Mouse (Mus musculus) midbrain, embryonic 14.5 days (tissue): ENCODE data around the gene Pparg. TPM values are rescaled to one million over a fixed set of nuclear protein-coding genes. Genes with fewer than 3 reads are reported as not detected.

Experiments used
- ATAC-seq: fragments of 200-750 bp; cut with Nextera tagmentation; 2 replicates; pipeline ENCODE4 v1.8.0; 2017; ENCODE audit warnings: moderate number of reproducible peaks, moderate library complexity; ENCODE audit not compliant: low FRiP score, low TSS enrichment
- DNase-seq: peaks from one replicate; pipeline ENCODE4 v3.0.0-alpha.2; 2015
- H3K27ac ChIP-seq: fragments of 300-500 bp; sonication (generic); replicated peaks from 2 replicates; pipeline ENCODE4 v1.5.1; 2014; ENCODE audit warnings: mild to moderate bottlenecking, low read depth, low read length, moderate library complexity
- H3K27me3 ChIP-seq: fragments of 300-500 bp; sonication (generic); 2 replicates; pipeline ENCODE4 v1.6.1; 2014; ENCODE audit warnings: low read length, control low read depth, mixed read lengths; ENCODE audit not compliant: control insufficient read depth, insufficient read depth
- H3K36me3 ChIP-seq: fragments of 300-500 bp; sonication (generic); 2 replicates; pipeline ENCODE4 v1.6.1; 2014; ENCODE audit warnings: low read length, control low read depth; ENCODE audit not compliant: control insufficient read depth, insufficient read depth
- H3K4me1 ChIP-seq: fragments of 300-500 bp; sonication (generic); 2 replicates; pipeline ENCODE4 v1.6.1; 2014; ENCODE audit warnings: mild to moderate bottlenecking, antibody characterized with exemption, low read length, control low read depth; ENCODE audit not compliant: control insufficient read depth, insufficient read depth
- H3K4me2 ChIP-seq: fragments of 300-500 bp; sonication (generic); 2 replicates; pipeline ENCODE4 v1.6.1; 2014; ENCODE audit warnings: mild to moderate bottlenecking, low read length, moderate library complexity
- H3K4me3 ChIP-seq: fragments of 300-500 bp; sonication (generic); replicated peaks from 2 replicates; pipeline ENCODE4 v1.5.1; 2014; ENCODE audit warnings: low read depth, low read length
- H3K9ac ChIP-seq: fragments of 300-500 bp; sonication (generic); replicated peaks from 2 replicates; pipeline ENCODE4 v1.6.1; 2014; ENCODE audit warnings: mild to moderate bottlenecking, low read length, moderate library complexity
- H3K9me3 ChIP-seq: fragments of 300-500 bp; sonication (generic); 2 replicates; pipeline ENCODE4 v1.6.1; 2016; ENCODE audit warnings: low read length, control low read depth, mixed read lengths; ENCODE audit not compliant: control insufficient read depth
- WGBS: fragments of 180-500 bp; shearing (Covaris S2); extraction: QIAGEN DNeasy Blood & Tissue Kit; methylation state at CpG from one replicate; pipeline ENCODE4 v1.1.7; 2014; 5-methylcytosine and 5-hydroxymethylcytosine counted together
- polyA plus RNA-seq: library from polyadenylated mRNA; unstranded; fragments of >200 nt; fragmentation: Nextera tagmentation; extraction: Ambion mirVana; gene quantifications from 2 replicates; pipeline ENCODE4 v1.2.1, GENCODE M21; 2014

Gene Pparg
- polyA plus RNA-seq, 1 experiment from 2014 or later: 0.36 TPM

GRCm38 (mm10) chr6:115380596-115380995, 19.8 kb downstream of the Pparg start:
- Histone ChIP-seq H3K9ac (no peak overlapping the region), H3K27me3 (no peaks in the 10 kb centered on the region), H3K9me3 (no peaks in the 10 kb centered on the region), H3K36me3 (no peaks in the 10 kb centered on the region), H3K4me3 (no peak overlapping the region), H3K4me1 (no peaks in the 10 kb centered on the region), H3K27ac (no peak overlapping the region), H3K4me2 (no peak overlapping the region)
- 97% methylated on average over 5 of the region's 5 CpGs for WGBS
- ATAC-seq (no peak), DNase-seq (no peak)

GRCm38 (mm10) chr6:115382712-115383111, 22.0 kb downstream of the Pparg start:
- no peaks in the 10 kb centered on the region for H3K9me3 ChIP-seq
- H3K4me3 ChIP-seq: no peak overlapping the region
- H3K9ac ChIP-seq: no peak overlapping the region
- ATAC-seq (no peak), DNase-seq (no peak)
- H3K4me2 ChIP-seq: no peak overlapping the region
- 85% methylated on average over 5 of the region's 5 CpGs for whole genome bisulfite sequencing
- H3K36me3 ChIP-seq: no peaks in the 10 kb centered on the region
- no peaks in the 10 kb centered on the region for H3K4me1 ChIP-seq
- no peak overlapping the region for H3K27ac ChIP-seq
- H3K27me3 ChIP-seq: no peaks in the 10 kb centered on the region

- WGBS: 73% methylated on average over 4 of the region's 4 CpGs
- H3K27ac ChIP-seq: no peak overlapping the region
- ATAC-seq (no peak), DNase-seq (no peak)
- H3K9me3 ChIP-seq: no peaks in the 10 kb centered on the region
- H3K4me2 ChIP-seq: no peak overlapping the region
- no peak overlapping the region for H3K9ac ChIP-seq
- no peak overlapping the region for H3K4me3 ChIP-seq
- no peaks in the 10 kb centered on the region for H3K36me3 ChIP-seq
- H3K27me3 ChIP-seq: no peaks in the 10 kb centered on the region
- H3K4me1 ChIP-seq: no peaks in the 10 kb centered on the region
These were observed 29.3 kb downstream of the Pparg start for GRCm38 (mm10) chr6:115389945-115390540.

- H3K4me3 ChIP-seq: no peak overlapping the region
- no peaks in the 10 kb centered on the region for H3K27me3 ChIP-seq
- no peaks in the 10 kb centered on the region for H3K9me3 ChIP-seq
These were observed 36.2 kb downstream of the Pparg start for GRCm38 (mm10) chr6:115396911-115397310.

GRCm38 (mm10) chr6:115404354-115404753, 43.6 kb downstream of the Pparg start:
- DNase-seq (peak; percentile 14), ATAC-seq (no peak)
- Histone ChIP-seq H3K9ac (no peak overlapping the region), H3K27ac (no peak overlapping the region), H3K4me1 (no peaks in the 10 kb centered on the region), H3K4me3 (no peak overlapping the region), H3K36me3 (no peaks in the 10 kb centered on the region), H3K4me2 (no peak overlapping the region), H3K27me3 (no peaks in the 10 kb centered on the region), H3K9me3 (no peaks in the 10 kb centered on the region)
- 35% methylated on average over 2 of the region's 2 CpGs for WGBS

More at GRCm38 (mm10) chr6:115396911-115397310, 36.2 kb downstream of the Pparg start:
- Histone ChIP-seq H3K9ac (no peak overlapping the region), H3K4me1 (no peaks in the 10 kb centered on the region), H3K4me2 (no peak overlapping the region), H3K27ac (no peak overlapping the region), H3K36me3 (no peaks in the 10 kb centered on the region)
- ATAC-seq (no peak), DNase-seq (no peak)
- WGBS: 77% methylated on average over 3 of the region's 3 CpGs

- Histone ChIP-seq H3K9me3 (no peaks in the 10 kb centered on the region), H3K4me3 (no peak overlapping the region), H3K27ac (no peak overlapping the region), H3K9ac (no peak overlapping the region), H3K36me3 (no peaks in the 10 kb centered on the region), H3K4me1 (no peaks in the 10 kb centered on the region), H3K4me2 (no peak overlapping the region), H3K27me3 (no peaks in the 10 kb centered on the region)
- DNase-seq (peak; percentile 12), ATAC-seq (no peak)
- 28% methylated on average over 1 of the region's 1 CpGs for WGBS
These were observed 50.7 kb downstream of the Pparg start for GRCm38 (mm10) chr6:115411477-115411876.

- ATAC-seq (no peak), DNase-seq (no peak)
- H3K9ac ChIP-seq: no peak overlapping the region
- no peak overlapping the region for H3K4me2 ChIP-seq
- WGBS: 96% methylated on average over 3 of the region's 3 CpGs
- H3K4me3 ChIP-seq: no peak overlapping the region
- no peak overlapping the region for H3K27ac ChIP-seq
- no peaks in the 10 kb centered on the region for H3K27me3 ChIP-seq
- H3K4me1 ChIP-seq: no peaks in the 10 kb centered on the region
- no peaks in the 10 kb centered on the region for H3K36me3 ChIP-seq
- no peaks in the 10 kb centered on the region for H3K9me3 ChIP-seq
These were observed 57.4 kb downstream of the Pparg start for GRCm38 (mm10) chr6:115418171-115418570.

- DNase-seq (no peak), ATAC-seq (no peak)
- 87% methylated on average over 3 of the region's 3 CpGs for WGBS
- H3K36me3 ChIP-seq: no peaks in the 10 kb centered on the region
- no peak overlapping the region for H3K4me3 ChIP-seq
- H3K27ac ChIP-seq: no peak overlapping the region
- H3K4me1 ChIP-seq: no peaks in the 10 kb centered on the region
- H3K9me3 ChIP-seq: no peaks in the 10 kb centered on the region
- no peaks in the 10 kb centered on the region for H3K27me3 ChIP-seq
- no peak overlapping the region for H3K9ac ChIP-seq
- H3K4me2 ChIP-seq: no peak overlapping the region
These were observed 58.2 kb downstream of the Pparg start for GRCm38 (mm10) chr6:115418964-115419363.

GRCm38 (mm10) chr6:115420963-115421362, 60.2 kb downstream of the Pparg start:
- ATAC-seq (no peak), DNase-seq (no peak)
- Histone ChIP-seq H3K9ac (no peak overlapping the region), H3K4me3 (no peak overlapping the region), H3K9me3 (no peaks in the 10 kb centered on the region), H3K36me3 (no peaks in the 10 kb centered on the region), H3K4me2 (no peak overlapping the region), H3K4me1 (no peaks in the 10 kb centered on the region), H3K27ac (no peak overlapping the region), H3K27me3 (no peaks in the 10 kb centered on the region)
- 60% methylated on average over 1 of the region's 1 CpGs for WGBS
